Mouse (Mus musculus): ENCODE data around the gene Gm13101.
"Not testable (repeated sequence)": the region's sequence is repeated elsewhere in the genome, so short reads cannot be mapped to it uniquely, and the experiment has no call there.

- TF ChIP-seq CTCF (IDR thresholded peaks at IDR 0.05; ENCODE audit: extremely low read depth, insufficient read length, insufficient replicate concordance, low read depth, low read length); POLR2A (IDR thresholded peaks at IDR 0.05; ENCODE audit: low read depth, low read length): not testable (repeated sequence)
Measured at GRCm38 (mm10) chr4:143985733-143986132, 19.0 kb upstream of the Gm13101 start.

All from small intestine, adult 2 months (tissue).